Mouse (Mus musculus) gastrocnemius, adult 8-10 months (tissue): ENCODE data around the gene Prpf38b. TPM values are rescaled to one million over a fixed set of nuclear protein-coding genes. Genes with fewer than 3 reads are reported as not detected.
"Not testable (repeated sequence)": the region's sequence is repeated elsewhere in the genome, so short reads cannot be mapped to it uniquely, and the experiment has no call there.

Source experiments
- DNase-seq, 2 experiments: peaks; one replicate each; pipeline ENCODE4 v3.0.0; 2022; ENCODE audit warnings: low spot score in 2 of 2
- total RNA-seq, 4 experiments: library from RNA; stranded (reverse); gene quantifications; 2 replicates each; pipeline ENCODE4 v1.2.4; 2022

Prpf38b gene
- total RNA-seq, 4 experiments from 2014 or later: 10.7 to 16.0 (median 13.3) TPM

GRCm38 (mm10) chr3:108900681-108901080, 10.8 kb downstream of the Prpf38b start:
- no peak for DNase-seq

DNA sequence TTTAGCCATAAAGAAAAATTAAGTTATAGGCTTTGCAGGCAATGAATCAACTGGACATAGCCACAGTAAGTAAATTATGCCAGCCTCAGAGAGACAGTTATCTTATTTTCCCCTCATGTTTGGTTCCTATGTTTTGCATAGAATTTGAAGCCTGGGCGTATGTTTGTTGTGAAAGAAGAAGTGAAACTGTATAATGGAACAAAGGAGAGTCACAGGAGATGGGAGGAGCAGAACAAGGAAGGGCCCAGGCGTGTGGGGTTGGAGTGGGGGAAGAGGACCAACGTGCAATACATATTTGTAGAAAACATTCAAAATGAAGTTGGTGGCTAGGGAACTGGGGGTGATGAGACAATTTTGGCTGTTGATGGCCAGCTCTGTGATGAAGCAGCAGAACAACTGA, 11.4 kb downstream of the Prpf38b start:
- DNase-seq: no peak

DNA sequence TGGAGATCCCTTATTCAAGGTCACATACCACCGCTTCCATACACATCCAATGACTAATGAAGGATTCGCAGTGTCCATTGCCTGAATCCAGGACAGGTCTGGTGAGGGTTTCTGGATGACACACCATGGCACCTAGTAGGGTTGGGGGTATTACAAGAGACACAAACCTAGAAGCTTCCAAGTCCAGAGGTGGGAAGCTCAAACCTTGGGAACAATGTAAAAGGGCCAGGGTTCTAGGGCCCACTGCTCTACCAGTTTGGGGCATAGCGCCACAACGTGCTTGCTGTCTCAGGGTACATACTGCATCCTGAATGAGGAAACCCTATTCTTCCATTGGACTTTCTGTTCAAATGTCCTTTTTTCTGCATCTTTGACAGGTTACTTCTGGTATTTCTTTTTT, 12.9 kb downstream of the Prpf38b start:
- DNase-seq: no peak

GRCm38 (mm10) chr3:108892914-108893313, 18.6 kb downstream of the Prpf38b start:
- DNase-seq: no peak

DNA sequence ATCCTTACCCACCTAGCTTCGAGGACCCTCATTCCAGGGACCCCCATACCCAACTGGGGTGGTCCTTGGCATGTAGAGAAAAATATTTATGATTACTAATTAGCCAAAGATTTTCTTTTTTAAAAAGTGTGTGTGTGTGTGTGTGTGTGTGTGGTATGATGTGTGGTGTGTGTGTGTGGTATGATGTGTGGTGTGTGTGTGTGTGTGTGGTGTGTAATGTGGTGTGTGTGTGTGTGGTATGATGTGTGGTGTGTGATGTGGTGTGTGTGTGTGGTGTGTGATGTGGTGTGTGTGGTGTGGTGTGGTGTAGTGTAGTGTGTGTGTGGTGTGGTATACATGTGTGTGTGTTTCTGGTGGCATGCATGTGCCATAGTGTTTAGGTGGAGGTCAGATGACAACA, 19.4 kb downstream of the Prpf38b start:
- DNase-seq: no peak

- no peak for DNase-seq
Observed at GRCm38 (mm10) chr3:108889908-108890307, 21.6 kb downstream of the Prpf38b start, which contains the start of gene Fndc7. Fndc7 (minus strand) TSS chr3:108890008.

DNA sequence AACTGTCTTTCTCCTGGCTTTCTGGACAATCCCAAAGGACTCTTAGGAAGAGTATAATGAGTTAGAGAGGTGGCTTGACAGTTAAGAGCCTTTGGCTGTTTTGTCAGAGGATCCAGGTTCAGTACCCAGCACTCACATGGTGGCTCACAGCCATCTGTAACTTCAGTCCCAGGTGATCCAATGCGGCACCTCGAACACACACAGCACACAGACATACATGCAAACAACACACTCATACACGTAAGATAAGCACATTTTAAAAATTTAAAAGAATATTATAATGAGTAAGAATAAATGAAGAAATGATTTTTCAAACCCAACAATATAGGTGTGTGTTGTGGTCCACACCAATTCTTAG, 23.9 kb downstream of the Prpf38b start:
- DNase-seq: no peak

GRCm38 (mm10) chr3:108886934-108887617, 24.5 kb downstream of the Prpf38b start:
- no peak for DNase-seq

GRCm38 (mm10) chr3:108885686-108886530, 25.6 kb downstream of the Prpf38b start:
- no peak for DNase-seq

- DNase-seq: no peak
Observed at GRCm38 (mm10) chr3:108884706-108885289, 26.7 kb downstream of the Prpf38b start.

GRCm38 (mm10) chr3:108883067-108883466, 28.5 kb downstream of the Prpf38b start:
- DNase-seq: no peak

DNA sequence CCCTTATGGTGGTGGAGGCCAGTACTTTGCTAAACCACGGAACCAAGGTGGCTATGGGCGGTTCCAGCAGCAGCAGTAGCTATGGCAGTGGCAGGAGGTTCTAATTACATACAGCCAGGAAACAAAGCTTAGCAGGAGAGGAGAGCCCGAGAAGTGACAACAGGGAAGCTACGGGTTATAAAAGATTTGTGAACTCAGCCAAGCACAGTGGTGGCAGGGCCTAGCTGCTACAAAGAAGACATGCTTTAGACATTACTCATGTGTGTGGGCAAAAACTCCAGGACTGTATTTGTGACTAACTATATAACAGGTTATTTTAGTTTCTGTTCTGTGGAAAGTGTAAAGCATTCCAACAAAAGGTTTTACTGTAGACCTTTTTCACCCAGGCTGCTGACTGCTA, 29.7 kb downstream of the Prpf38b start:
- not testable (repeated sequence) for DNase-seq

- DNase-seq: no peak
Observed at GRCm38 (mm10) chr3:108880544-108881507, 30.7 kb downstream of the Prpf38b start.

GRCm38 (mm10) chr3:108879836-108880435, 31.6 kb downstream of the Prpf38b start:
- no peak for DNase-seq

DNA sequence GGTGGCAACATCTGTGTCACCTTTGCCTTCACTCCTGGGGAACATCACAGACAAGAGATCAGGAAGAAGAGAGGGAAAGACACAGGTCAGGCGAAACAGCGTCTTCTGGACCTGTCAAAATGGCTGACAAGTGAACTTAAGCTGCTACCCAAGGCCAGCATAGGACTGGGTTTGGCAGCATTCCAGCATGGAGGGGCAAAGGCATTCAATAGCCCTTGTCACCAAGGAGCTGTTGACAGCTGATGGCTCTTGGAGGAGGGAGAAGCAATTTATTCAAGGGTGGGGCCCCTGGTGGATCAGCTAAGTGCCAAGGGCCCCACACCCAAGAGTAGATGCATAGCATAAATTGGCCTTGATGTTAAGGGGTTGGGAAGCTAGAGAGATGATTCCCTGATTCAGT, 32.4 kb downstream of the Prpf38b start:
- no peak for DNase-seq

DNA sequence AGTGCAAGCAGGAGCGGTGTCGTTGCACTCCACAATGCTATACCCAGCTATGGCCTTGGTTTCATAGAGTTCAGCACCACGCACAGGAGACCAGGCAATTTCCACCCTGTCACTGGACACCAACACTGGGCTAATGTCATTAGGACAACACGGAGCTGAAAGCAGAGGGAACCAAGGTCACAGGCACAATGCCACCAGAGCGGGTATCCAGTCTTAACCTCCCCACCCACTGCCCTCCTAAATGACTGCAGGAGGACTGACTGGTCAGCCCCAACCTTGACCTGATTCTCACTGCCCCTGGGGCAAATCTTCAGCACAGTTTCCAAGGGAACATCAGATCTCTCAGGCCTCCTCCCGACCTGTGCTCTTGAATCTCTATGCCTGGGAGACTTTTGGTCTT, 40.9 kb downstream of the Prpf38b start:
- no peak for DNase-seq

GRCm38 (mm10) chr3:108867449-108867848, 44.1 kb downstream of the Prpf38b start:
- DNase-seq: no peak

- DNase-seq: no peak
Observed at GRCm38 (mm10) chr3:108865676-108866075, 45.9 kb downstream of the Prpf38b start.

- no peak for DNase-seq
Observed at GRCm38 (mm10) chr3:108865129-108865528, 46.4 kb downstream of the Prpf38b start.

DNA sequence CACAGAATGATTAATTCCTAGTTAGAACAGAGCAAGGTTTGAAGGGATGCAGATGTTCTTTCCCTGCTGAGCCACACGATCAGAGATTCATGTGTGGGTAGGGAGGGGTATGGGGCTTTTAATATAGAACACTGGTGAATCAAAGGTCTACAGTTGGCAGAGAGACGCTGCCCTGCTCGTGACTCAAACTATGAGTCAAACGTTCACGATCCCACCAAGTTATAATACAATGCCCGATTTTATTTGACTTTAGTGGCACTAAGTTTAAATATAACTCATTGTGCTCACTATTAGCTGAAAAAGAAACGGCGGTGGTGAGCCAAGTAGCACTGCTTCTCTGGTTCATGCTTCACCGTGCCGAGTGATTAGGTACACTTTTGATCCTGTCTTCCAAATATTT, 48.4 kb downstream of the Prpf38b start:
- DNase-seq: no peak

DNA sequence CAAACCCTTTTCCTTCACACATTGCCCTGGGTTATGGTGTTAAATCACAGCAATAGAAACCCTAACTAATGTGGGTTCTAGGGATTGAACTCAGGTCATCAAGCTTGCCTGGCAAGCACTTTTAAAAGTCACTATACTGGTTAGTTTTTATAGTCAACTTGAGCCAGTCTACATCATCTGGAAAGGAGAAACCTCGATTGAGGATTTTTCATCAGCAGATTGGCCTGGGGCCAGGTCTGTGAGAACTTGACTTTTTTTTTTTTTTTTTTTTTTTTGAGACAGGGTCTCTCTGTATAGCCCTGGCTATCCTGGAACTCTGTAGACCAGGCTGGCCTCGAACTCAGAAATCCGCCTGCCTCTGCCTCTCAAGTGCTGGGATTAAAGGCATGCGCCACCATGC, 49.2 kb downstream of the Prpf38b start:
- DNase-seq: not testable (repeated sequence)
